Mouse (Mus musculus) intestine, embryonic 16.5 days (tissue): Measurements from ENCODE around the gene Gm42417. TPM values are rescaled to one million over a fixed set of nuclear protein-coding genes. Genes with fewer than 3 reads are reported as not detected.
"Not testable (repeated sequence)": the region's sequence is repeated elsewhere in the genome, so short reads cannot be mapped to it uniquely, and the experiment has no call there.

Source experiments
- ATAC-seq: fragments of 200-750 bp; cut with Nextera tagmentation; 2 replicates; pipeline ENCODE4 v1.8.0; 2017; ENCODE audit warnings: moderate TSS enrichment, moderate library complexity
- H3K27ac ChIP-seq: fragments of 300-500 bp; sonication (generic); 2 replicates; pipeline ENCODE4 v1.5.1; 2014; ENCODE audit warnings: mild to moderate bottlenecking, low read length
- H3K27me3 ChIP-seq: fragments of 300-500 bp; sonication (generic); replicated peaks from 2 replicates; pipeline ENCODE4 v1.6.1; 2014; ENCODE audit warnings: low read length, control low read depth, mixed read lengths; ENCODE audit not compliant: control insufficient read depth, insufficient read depth
- H3K36me3 ChIP-seq: fragments of 300-500 bp; sonication (generic); 2 replicates; pipeline ENCODE4 v1.6.1; 2014; ENCODE audit warnings: low read length, control low read depth; ENCODE audit not compliant: control insufficient read depth, insufficient read depth
- H3K4me1 ChIP-seq: fragments of 300-500 bp; sonication (generic); 2 replicates; pipeline ENCODE4 v1.6.1; 2014; ENCODE audit warnings: low read length, control low read depth, mixed read lengths; ENCODE audit not compliant: control insufficient read depth, insufficient read depth
- H3K4me2 ChIP-seq: fragments of 300-500 bp; sonication (generic); 2 replicates; pipeline ENCODE4 v1.6.1; 2014; ENCODE audit warnings: low read depth, low read length, control low read depth
- H3K4me3 ChIP-seq: fragments of 300-500 bp; sonication (generic); 2 replicates; pipeline ENCODE4 v1.5.1; 2014; ENCODE audit warnings: mild to moderate bottlenecking, low read length
- H3K9ac ChIP-seq: fragments of 300-500 bp; sonication (generic); 2 replicates; pipeline ENCODE4 v1.6.1; 2014; ENCODE audit warnings: low read depth, low read length
- H3K9me3 ChIP-seq: fragments of 300-500 bp; sonication (generic); 2 replicates; pipeline ENCODE4 v1.6.1; 2016; ENCODE audit warnings: low read length, control low read depth; ENCODE audit not compliant: control insufficient read depth
- WGBS: fragments of 180-500 bp; shearing (Covaris S2); extraction: QIAGEN DNeasy Blood & Tissue Kit; methylation state at CpG from one replicate; pipeline ENCODE4 v1.1.7; 2014; 5-methylcytosine and 5-hydroxymethylcytosine counted together
- polyA plus RNA-seq: library from polyadenylated mRNA; unstranded; fragments of >200 nt; fragmentation: Nextera tagmentation; extraction: Ambion mirVana; gene quantifications from 2 replicates; pipeline ENCODE4 v1.2.1, GENCODE M21; 2015

The Gm42417 gene
- polyA plus RNA-seq, 1 experiment from 2014 or later: 0.37 TPM

GRCm38 (mm10) chr1:36540132-36540531 lies 903 bp upstream of the Gm42417 start:
- no peak overlapping the region for H3K27ac ChIP-seq
- 92% methylated on average over 11 of the region's 11 CpGs for WGBS
- H3K4me2 ChIP-seq: no peak overlapping the region
- peaks cover 16% of the 10 kb centered on the region for H3K36me3 ChIP-seq
- H3K4me1 ChIP-seq: no peaks in the 10 kb centered on the region
- no peak overlapping the region for H3K4me3 ChIP-seq
- ATAC-seq: no peak
- H3K27me3 ChIP-seq: no peaks in the 10 kb centered on the region
- H3K9ac ChIP-seq: no peak overlapping the region
- H3K9me3 ChIP-seq: no peaks in the 10 kb centered on the region

- Histone ChIP-seq H3K4me3 (no peak overlapping the region), H3K4me2 (no peak overlapping the region), H3K27ac (peak overlapping the region; percentile 54), H3K36me3 (peaks cover 16% of the 10 kb centered on the region), H3K9me3 (no peaks in the 10 kb centered on the region), H3K9ac (no peak overlapping the region), H3K4me1 (no peaks in the 10 kb centered on the region), H3K27me3 (no peaks in the 10 kb centered on the region)
- no peak for ATAC-seq
- 74% methylated on average over 4 of the region's 4 CpGs for WGBS
Observed at GRCm38 (mm10) chr1:36538727-36539126, 502 bp downstream of the Gm42417 start.

GRCm38 (mm10) chr1:36536783-36537182 lies 2.4 kb downstream of the Gm42417 start, which contains the start of gene Ankrd23:
Ankrd23 (minus strand) TSS chr1:36536883.
- not testable (repeated sequence) for ATAC-seq, H3K4me3 ChIP-seq, H3K27ac ChIP-seq, H3K27me3 ChIP-seq, H3K4me2 ChIP-seq, H3K4me1 ChIP-seq, H3K9ac ChIP-seq, H3K9me3 ChIP-seq
- 94% methylated on average over 9 of the region's 9 CpGs for WGBS
- H3K36me3 ChIP-seq: peaks cover 14% of the 10 kb centered on the region

GRCm38 (mm10) chr1:36536397-36536728 lies 2.9 kb downstream of the Gm42417 start:
- peaks cover 10% of the 10 kb centered on the region for H3K36me3 ChIP-seq
- H3K27ac ChIP-seq: no peak overlapping the region
- H3K4me1 ChIP-seq: no peaks in the 10 kb centered on the region
- H3K4me3 ChIP-seq: no peak overlapping the region
- H3K9me3 ChIP-seq: no peaks in the 10 kb centered on the region
- H3K9ac ChIP-seq: no peak overlapping the region
- no peak overlapping the region for H3K4me2 ChIP-seq
- 59% methylated on average over 8 of the region's 8 CpGs for WGBS
- ATAC-seq: no peak
- no peaks in the 10 kb centered on the region for H3K27me3 ChIP-seq

GRCm38 (mm10) chr1:36535477-36536396 lies 3.5 kb downstream of the Gm42417 start:
- WGBS: 82% methylated on average over 11 of the region's 11 CpGs

GRCm38 (mm10) chr1:36534595-36535058 lies 4.6 kb downstream of the Gm42417 start:
- Histone ChIP-seq H3K27me3 (no peaks in the 10 kb centered on the region), H3K4me3 (no peak overlapping the region), H3K9ac (no peak overlapping the region), H3K9me3 (no peaks in the 10 kb centered on the region), H3K4me1 (no peaks in the 10 kb centered on the region), H3K36me3 (peaks cover 7% of the 10 kb centered on the region), H3K4me2 (no peak overlapping the region), H3K27ac (no peak overlapping the region)
- 69% methylated on average over 6 of the region's 6 CpGs for WGBS
- 0 out of 2 replicates have a peak, but pooled peaks have one; percentile 35 for ATAC-seq

More at GRCm38 (mm10) chr1:36535477-36536396, 3.5 kb downstream of the Gm42417 start:
- H3K4me1 ChIP-seq: no peaks in the 10 kb centered on the region
- no peak for ATAC-seq
- H3K27ac ChIP-seq: no peak overlapping the region
- no peak overlapping the region for H3K4me3 ChIP-seq
- peaks cover 7% of the 10 kb centered on the region for H3K36me3 ChIP-seq
- H3K9ac ChIP-seq: no peak overlapping the region
- no peak overlapping the region for H3K4me2 ChIP-seq
- H3K27me3 ChIP-seq: no peaks in the 10 kb centered on the region
- H3K9me3 ChIP-seq: no peaks in the 10 kb centered on the region

- no peak for ATAC-seq
- Histone ChIP-seq H3K36me3 (peaks cover under 1% of the 10 kb centered on the region; the same call in 1 of the 2 replicates), H3K27ac (no peak overlapping the region), H3K4me2 (no peak overlapping the region), H3K9me3 (no peaks in the 10 kb centered on the region), H3K27me3 (no peaks in the 10 kb centered on the region), H3K4me1 (no peaks in the 10 kb centered on the region), H3K4me3 (no peak overlapping the region), H3K9ac (no peak overlapping the region)
- WGBS: 76% methylated on average over 6 of the region's 6 CpGs
Observed at GRCm38 (mm10) chr1:36533546-36533945, 5.7 kb downstream of the Gm42417 start.

GRCm38 (mm10) chr1:36531461-36531860 lies 7.8 kb downstream of the Gm42417 start:
- Histone ChIP-seq H3K36me3 (no peaks in the 10 kb centered on the region; the same call in 1 of the 2 replicates), H3K9me3 (no peaks in the 10 kb centered on the region), H3K4me3 (no peak overlapping the region), H3K4me2 (no peak overlapping the region), H3K27ac (no peak overlapping the region), H3K9ac (0 out of 2 replicates have a peak overlapping the region, but pooled peaks have one; percentile 7), H3K4me1 (no peaks in the 10 kb centered on the region), H3K27me3 (no peaks in the 10 kb centered on the region)
- ATAC-seq: no peak
- WGBS: 94% methylated on average over 12 of the region's 12 CpGs

- WGBS: 81% methylated on average over 7 of the region's 7 CpGs
- Histone ChIP-seq H3K4me2 (no peak overlapping the region), H3K9me3 (no peaks in the 10 kb centered on the region), H3K27me3 (no peaks in the 10 kb centered on the region), H3K36me3 (no peaks in the 10 kb centered on the region; the same call in 1 of the 2 replicates), H3K27ac (no peak overlapping the region), H3K4me1 (no peaks in the 10 kb centered on the region), H3K4me3 (no peak overlapping the region), H3K9ac (no peak overlapping the region)
- no peak for ATAC-seq
Observed at GRCm38 (mm10) chr1:36530962-36531361, 8.3 kb downstream of the Gm42417 start.
